Mouse (Mus musculus) E14TG2a.4 (cell line): ENCODE measurements around the gene Mbd4.
A peak's percentile ranks its signal among the peaks of the same experiment; 100 is the strongest.

Experiments
- H3K27me3 ChIP-seq: 2 replicates; pipeline ENCODE4 v1.6.1; 2014; ENCODE audit warnings: low read length, control low read depth; ENCODE audit not compliant: insufficient read depth
- H3K36me3 ChIP-seq: 2 replicates; pipeline ENCODE4 v1.6.1; 2014; ENCODE audit warnings: low read length, control low read depth; ENCODE audit not compliant: insufficient read depth
- H3K4me1 ChIP-seq: replicated peaks from 2 replicates; pipeline ENCODE4 v1.6.1; 2014; ENCODE audit warnings: low read depth, low read length, control low read depth
- H3K4me3 ChIP-seq: replicated peaks from 2 replicates; pipeline ENCODE4 v1.5.1; 2014; ENCODE audit warnings: mild to moderate bottlenecking, low read length
- H3K9me3 ChIP-seq: 2 replicates; pipeline ENCODE4 v1.6.1; 2014; ENCODE audit warnings: low read length, control low read depth
- CTCF ChIP-seq: conservative IDR thresholded peaks from 2 replicates; pipeline ENCODE4 v1.5.1; 2014; ENCODE audit warnings: low read length
- NANOG ChIP-seq: IDR thresholded peaks from 2 replicates; pipeline ENCODE4 v1.6.1; 2014; ENCODE audit warnings: borderline replicate concordance, low read length, mixed read lengths
- POU5F1 ChIP-seq: IDR thresholded peaks from 2 replicates; pipeline ENCODE4 v1.6.1; 2014; ENCODE audit warnings: low read length, borderline replicate concordance

Mbd4 gene

DNA sequence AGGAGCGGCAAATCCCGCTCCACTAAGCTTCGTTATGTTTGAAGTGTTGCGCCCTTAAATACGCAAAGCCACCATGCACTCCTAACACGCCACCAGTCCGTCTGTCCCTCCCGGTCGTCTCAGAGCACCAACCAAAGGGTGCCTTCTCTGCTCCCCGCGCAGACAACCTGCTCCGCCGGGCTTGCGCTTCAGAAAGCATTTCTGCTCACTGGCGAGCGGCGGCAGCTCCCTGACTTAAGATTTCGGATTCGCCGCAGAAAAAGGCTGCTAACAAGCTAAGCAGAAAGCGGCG is 45.0 kb downstream of the Mbd4 start:
- H3K4me3 ChIP-seq = peak overlapping the region; percentile 100
- no peaks in the 10 kb centered on the region for H3K9me3 ChIP-seq
- peaks cover 62% of the 10 kb centered on the region for H3K4me1 ChIP-seq
- TF ChIP-seq NANOG = no peak
- no peak for TF ChIP-seq CTCF
- TF ChIP-seq POU5F1 = no peak
- peaks cover 56% of the 10 kb centered on the region for H3K36me3 ChIP-seq
- H3K27me3 ChIP-seq = no peaks in the 10 kb centered on the region

DNA sequence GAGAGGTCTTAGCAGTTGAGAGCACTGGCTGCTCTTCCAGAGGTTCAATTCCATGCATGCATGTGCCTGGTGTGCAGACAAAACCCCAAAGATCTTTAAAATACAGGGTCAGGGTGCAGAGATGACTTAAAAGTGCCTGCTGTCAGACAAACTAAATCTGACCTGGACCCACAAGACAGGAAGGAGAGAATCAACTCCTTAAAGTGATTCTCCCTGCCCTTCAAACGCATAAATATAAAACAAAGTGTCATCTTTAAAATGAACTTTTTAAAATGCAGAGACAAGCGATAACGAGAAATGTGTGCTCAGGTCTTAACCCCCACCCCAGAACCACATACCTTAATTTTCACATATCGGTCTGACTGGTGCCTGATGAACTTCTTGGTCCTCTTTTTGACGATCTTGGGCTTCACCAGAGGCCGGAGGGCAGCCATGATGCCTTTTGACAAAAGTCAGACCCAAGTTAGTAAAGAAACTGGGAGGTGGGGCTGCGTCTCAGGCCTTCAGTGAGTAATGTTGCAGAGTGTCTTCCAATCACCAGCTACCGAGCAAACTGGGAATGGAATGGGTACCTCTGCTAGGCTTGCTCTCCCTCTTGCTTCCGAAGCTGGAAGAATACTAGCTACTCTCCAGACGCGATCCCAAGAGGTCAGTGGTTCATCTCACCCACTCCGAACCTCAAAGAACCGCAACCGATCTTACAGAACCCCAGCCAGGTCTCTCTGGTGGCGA is 45.5 kb downstream of the Mbd4 start:
- H3K9me3 ChIP-seq = no peaks in the 10 kb centered on the region
- H3K4me3 ChIP-seq = peak overlapping the region; percentile 100
- peaks cover 63% of the 10 kb centered on the region for H3K4me1 ChIP-seq
- no peaks in the 10 kb centered on the region for H3K27me3 ChIP-seq
- H3K36me3 ChIP-seq = peaks cover 60% of the 10 kb centered on the region
- TF ChIP-seq POU5F1 = no peak
- TF ChIP-seq CTCF = no peak
- TF ChIP-seq NANOG = no peak

- H3K4me3 ChIP-seq = peak overlapping the region; percentile 100; the same call in 1 of the 2 replicates
- TF ChIP-seq CTCF (no peak), NANOG (no peak), POU5F1 (no peak)
- H3K27me3 ChIP-seq = no peaks in the 10 kb centered on the region
- H3K9me3 ChIP-seq = no peaks in the 10 kb centered on the region
- peaks cover 39% of the 10 kb centered on the region for H3K4me1 ChIP-seq
- peaks cover 83% of the 10 kb centered on the region for H3K36me3 ChIP-seq
These were observed 48.6 kb downstream of the Mbd4 start for GRCm38 (mm10) chr6:115804432-115805192.

DNA sequence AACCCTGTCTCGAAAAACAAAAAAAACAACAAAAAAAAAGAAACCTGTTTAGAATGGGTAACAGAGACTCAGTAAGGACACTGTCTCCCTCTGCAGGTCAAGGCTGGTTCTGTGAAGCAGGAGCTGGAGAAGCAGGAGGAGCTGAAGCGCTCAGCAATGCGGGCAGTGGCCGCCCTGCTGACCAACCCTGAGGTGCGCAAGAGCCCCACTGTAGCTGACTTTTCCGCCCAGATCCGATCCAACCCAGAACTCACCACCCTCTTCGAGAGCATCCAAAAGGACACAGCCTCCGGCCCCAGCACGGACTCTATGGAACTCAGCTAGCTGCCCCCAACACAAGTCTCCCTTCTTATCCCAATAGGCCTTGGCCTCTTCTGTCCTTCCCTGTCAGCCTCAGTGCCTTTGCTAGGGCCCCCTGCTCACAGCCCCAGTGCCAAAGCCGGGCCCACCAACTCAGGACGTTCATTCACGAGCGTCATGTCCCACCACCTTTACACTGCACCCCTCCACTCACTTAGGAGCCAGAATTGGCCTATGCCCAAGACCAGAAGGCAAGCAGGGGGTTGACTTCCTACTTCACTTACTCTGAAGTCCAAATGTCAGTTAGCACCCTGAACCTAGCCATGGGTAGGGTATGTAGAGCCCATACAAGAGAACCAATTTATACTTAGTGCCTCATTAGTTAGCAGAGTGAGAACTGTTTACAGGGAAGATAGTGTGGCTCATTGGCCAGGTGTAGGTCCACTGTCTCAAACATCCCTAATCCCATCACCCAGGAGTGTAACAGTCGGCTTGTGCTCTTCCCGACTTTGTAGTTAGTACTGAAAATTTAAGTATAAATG is 49.4 kb downstream of the Mbd4 start:
- no peak for TF ChIP-seq POU5F1
- TF ChIP-seq NANOG = no peak
- peak; percentile 30 for TF ChIP-seq CTCF
- no peak overlapping the region; the same call in 1 of the 2 replicates for H3K4me3 ChIP-seq
- peaks cover 35% of the 10 kb centered on the region for H3K4me1 ChIP-seq
- H3K9me3 ChIP-seq = no peaks in the 10 kb centered on the region
- H3K36me3 ChIP-seq = peaks cover 92% of the 10 kb centered on the region
- H3K27me3 ChIP-seq = no peaks in the 10 kb centered on the region

- Histone ChIP-seq H3K36me3 (peaks cover 97% of the 10 kb centered on the region), H3K4me1 (peaks cover 33% of the 10 kb centered on the region), H3K9me3 (no peaks in the 10 kb centered on the region), H3K4me3 (no peak overlapping the region), H3K27me3 (no peaks in the 10 kb centered on the region)
- no peak for TF ChIP-seq NANOG
- TF ChIP-seq POU5F1 = no peak
- TF ChIP-seq CTCF = no peak
These were observed 51.4 kb downstream of the Mbd4 start for GRCm38 (mm10) chr6:115801811-115802210.

DNA sequence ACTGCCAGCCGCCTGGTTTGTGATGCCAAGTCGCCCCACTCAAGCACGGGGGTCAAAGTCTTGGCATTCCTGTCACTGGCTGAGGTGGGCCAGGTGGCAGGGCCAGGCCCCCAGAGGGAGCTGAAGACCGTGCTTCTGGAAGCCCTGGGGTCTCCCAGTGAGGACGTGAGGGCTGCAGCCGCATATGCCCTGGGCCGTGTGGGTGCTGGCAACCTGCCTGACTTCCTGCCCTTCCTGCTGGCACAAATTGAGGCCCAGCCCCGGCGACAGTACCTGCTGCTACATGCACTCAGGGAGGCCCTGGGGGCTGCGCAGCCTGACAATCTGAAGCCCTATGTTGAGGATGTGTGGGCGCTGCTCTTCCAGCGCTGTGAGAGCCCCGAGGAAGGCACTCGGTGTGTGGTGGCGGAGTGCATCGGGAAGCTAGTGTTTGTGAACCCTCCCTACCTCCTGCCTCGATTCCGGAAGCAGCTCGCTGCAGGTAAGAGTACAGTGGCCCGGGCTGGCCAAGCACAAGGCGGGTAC is 60.4 kb downstream of the Mbd4 start:
- H3K27me3 ChIP-seq = no peaks in the 10 kb centered on the region
- no peak for TF ChIP-seq CTCF
- no peak for TF ChIP-seq POU5F1
- no peak for TF ChIP-seq NANOG
- peaks cover 96% of the 10 kb centered on the region for H3K36me3 ChIP-seq
- H3K9me3 ChIP-seq = no peaks in the 10 kb centered on the region
- peaks cover 44% of the 10 kb centered on the region for H3K4me1 ChIP-seq
- H3K4me3 ChIP-seq = peak overlapping the region; percentile 60

DNA sequence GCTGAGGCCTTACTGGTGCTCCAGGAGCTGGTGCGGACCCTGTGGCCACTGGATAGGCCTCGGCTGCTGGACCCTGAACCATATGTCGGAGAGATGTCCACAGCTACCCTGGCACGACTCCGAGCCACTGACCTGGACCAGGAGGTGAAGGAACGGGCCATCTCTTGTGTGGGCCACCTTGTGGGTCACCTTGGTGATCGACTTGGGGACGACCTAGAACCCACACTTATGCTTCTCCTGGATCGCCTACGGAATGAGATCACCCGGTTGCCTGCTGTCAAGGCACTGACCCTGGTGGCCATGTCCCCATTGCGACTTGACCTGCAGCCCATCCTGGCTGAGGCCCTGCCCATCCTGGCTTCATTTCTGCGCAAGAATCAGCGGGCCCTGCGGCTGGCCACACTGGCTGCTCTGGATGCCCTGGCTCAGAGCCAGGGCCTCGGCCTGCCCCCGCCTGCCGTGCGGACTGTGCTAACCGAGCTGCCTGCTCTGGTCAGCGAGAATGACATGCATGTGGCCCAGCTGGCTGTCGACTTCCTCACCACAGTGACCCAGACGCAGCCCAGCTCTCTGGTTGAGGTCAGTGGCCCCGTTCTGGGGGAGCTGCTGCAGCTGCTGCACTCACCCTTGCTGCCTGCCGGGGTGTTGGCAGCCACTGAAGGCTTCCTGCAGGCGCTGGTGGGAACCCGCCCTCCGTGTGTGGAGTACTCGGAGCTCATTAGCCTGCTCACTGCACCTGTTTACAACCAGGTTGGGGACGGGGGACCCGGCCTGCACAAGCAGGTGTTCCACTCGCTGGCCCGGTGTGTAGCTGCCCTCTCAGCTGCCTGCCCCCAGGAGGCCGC is 61.1 kb downstream of the Mbd4 start:
- TF ChIP-seq NANOG (no peak), POU5F1 (no peak), CTCF (no peak)
- Histone ChIP-seq H3K9me3 (no peaks in the 10 kb centered on the region), H3K4me3 (peak overlapping the region; percentile 60), H3K4me1 (peaks cover 44% of the 10 kb centered on the region), H3K36me3 (peaks cover 96% of the 10 kb centered on the region), H3K27me3 (no peaks in the 10 kb centered on the region)
